Mouse (Mus musculus) forebrain, embryonic 12.5 days (tissue): Measurements from ENCODE around the gene Krtap12-1. TPM values are rescaled to one million over a fixed set of nuclear protein-coding genes. Genes with fewer than 3 reads are reported as not detected.
"Not testable (repeated sequence)": the region's sequence is repeated elsewhere in the genome, so short reads cannot be mapped to it uniquely, and the experiment has no call there.

ENCODE experiments used
- ATAC-seq: fragments of 200-750 bp; cut with Nextera tagmentation; 2 replicates; pipeline ENCODE4 v1.8.0; 2017; ENCODE audit warnings: moderate TSS enrichment; ENCODE audit not compliant: low FRiP score
- H3K27ac ChIP-seq: fragments of 300-500 bp; sonication (generic); 2 replicates; pipeline ENCODE4 v1.5.1; 2016; ENCODE audit warnings: mild to moderate bottlenecking
- H3K27me3 ChIP-seq: fragments of 300-500 bp; sonication (generic); 2 replicates; pipeline ENCODE4 v1.6.1; 2016; ENCODE audit warnings: mild to moderate bottlenecking
- H3K36me3 ChIP-seq: fragments of 300-500 bp; sonication (generic); replicated peaks from 2 replicates; pipeline ENCODE4 v1.6.1; 2016; ENCODE audit warnings: mild to moderate bottlenecking
- H3K4me1 ChIP-seq: fragments of 300-500 bp; sonication (generic); 2 replicates; pipeline ENCODE4 v1.6.1; 2016
- H3K4me2 ChIP-seq: fragments of 300-500 bp; sonication (generic); 2 replicates; pipeline ENCODE4 v1.6.1; 2016; ENCODE audit warnings: mild to moderate bottlenecking, moderate library complexity
- H3K4me3 ChIP-seq: fragments of 300-500 bp; sonication (generic); replicated peaks from 2 replicates; pipeline ENCODE4 v1.5.1; 2016; ENCODE audit warnings: mild to moderate bottlenecking
- H3K9ac ChIP-seq: fragments of 300-500 bp; sonication (generic); 2 replicates; pipeline ENCODE4 v1.6.1; 2016; ENCODE audit warnings: mild to moderate bottlenecking
- H3K9me3 ChIP-seq: fragments of 300-500 bp; sonication (generic); 2 replicates; pipeline ENCODE4 v1.6.1; 2016
- WGBS: fragments of 180-500 bp; shearing (Covaris S2); methylation state at CpG from one replicate; pipeline ENCODE4 v1.1.7; 2016; 5-methylcytosine and 5-hydroxymethylcytosine counted together
- polyA plus RNA-seq: library from polyadenylated mRNA; unstranded; fragments of >200 nt; fragmentation: Nextera tagmentation; extraction: Ambion mirVana; gene quantifications from 2 replicates; pipeline ENCODE4 v1.2.1, GENCODE M21; 2016

The Krtap12-1 gene
- polyA plus RNA-seq, 1 experiment from 2014 or later = not detected

DNA sequence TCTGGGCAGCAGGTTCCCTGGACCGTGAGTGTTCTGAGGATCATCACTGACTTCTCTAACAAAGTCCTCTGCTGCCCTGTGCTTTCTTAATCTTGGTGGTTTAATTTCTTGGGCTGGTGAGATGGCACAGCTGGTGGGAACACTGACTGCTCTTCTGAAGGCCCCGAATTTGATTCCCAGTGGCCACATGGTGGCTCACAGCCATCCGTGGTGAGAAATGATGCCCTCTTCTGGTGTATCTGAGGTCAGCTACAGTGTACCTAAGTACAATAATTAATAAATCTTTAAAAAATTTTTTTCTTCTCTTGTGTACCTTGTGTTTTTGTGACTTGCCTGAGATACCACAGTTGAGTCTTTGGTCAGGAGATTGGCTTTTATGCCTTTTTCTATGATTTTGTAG, 31.9 kb downstream of the Krtap12-1 start:
- H3K36me3 ChIP-seq, H3K4me2 ChIP-seq, H3K9ac ChIP-seq, H3K27ac ChIP-seq, H3K4me1 ChIP-seq, ATAC-seq, H3K27me3 ChIP-seq, H3K4me3 ChIP-seq, H3K9me3 ChIP-seq: not testable (repeated sequence)
- 67% methylated on average over 3 of the region's 3 CpGs for WGBS

DNA sequence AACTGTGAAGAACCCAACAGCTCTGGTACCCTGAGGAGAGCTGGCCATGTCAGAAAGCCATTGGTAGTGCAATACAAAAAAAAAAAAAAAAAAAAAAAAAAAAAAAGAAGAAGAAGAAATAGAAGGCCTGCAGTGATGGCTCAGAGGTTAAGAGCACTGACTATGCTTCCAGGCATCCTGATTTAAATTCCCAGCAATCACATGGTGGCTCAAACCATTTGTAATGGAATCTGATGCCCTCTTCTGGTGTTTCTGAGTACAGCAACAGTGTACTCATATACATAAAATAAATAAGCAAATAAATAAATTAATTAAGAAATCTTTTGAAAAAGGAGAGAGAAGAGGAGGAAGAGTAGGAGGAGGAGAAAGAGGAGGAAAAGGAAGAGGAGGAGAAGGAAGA, 33.0 kb downstream of the Krtap12-1 start:
- Histone ChIP-seq H3K9ac (no peak overlapping the region), H3K27ac (no peak overlapping the region), H3K36me3 (no peaks in the 10 kb centered on the region), H3K9me3 (no peaks in the 10 kb centered on the region), H3K27me3 (no peaks in the 10 kb centered on the region), H3K4me1 (no peaks in the 10 kb centered on the region), H3K4me2 (no peak overlapping the region), H3K4me3 (no peak overlapping the region)
- ATAC-seq = no peak

DNA sequence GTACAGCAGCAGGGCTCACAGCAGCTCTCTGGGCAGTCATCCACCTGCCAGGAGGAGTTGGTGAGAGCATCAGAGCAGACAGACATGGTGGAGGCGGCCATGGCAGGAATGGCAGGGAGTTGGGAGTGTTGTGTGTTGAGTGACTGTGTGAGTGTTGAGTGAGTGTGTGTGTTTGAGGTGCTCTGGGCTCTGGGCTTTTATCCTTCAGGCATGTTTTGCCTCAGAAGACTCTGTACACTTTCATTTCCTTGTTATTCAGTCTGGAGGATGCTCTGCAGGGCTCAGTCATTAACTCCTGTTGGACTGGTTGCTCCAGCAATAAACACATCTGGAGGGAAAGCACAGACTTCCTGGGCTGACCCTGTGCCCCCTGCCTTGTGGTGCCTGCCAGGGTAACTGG, 39.2 kb downstream of the Krtap12-1 start, which contains the start of gene Gm3233:
Gene Gm3233, minus strand, starts transcription at position 101 of the 400 bp plus-strand sequence.
- not testable (repeated sequence) for H3K4me2 ChIP-seq, H3K9me3 ChIP-seq, H3K9ac ChIP-seq, H3K36me3 ChIP-seq, H3K27ac ChIP-seq, H3K27me3 ChIP-seq, H3K4me3 ChIP-seq, ATAC-seq, H3K4me1 ChIP-seq
- no CpG with 5 or more reads among the region's 1 CpGs for WGBS

DNA sequence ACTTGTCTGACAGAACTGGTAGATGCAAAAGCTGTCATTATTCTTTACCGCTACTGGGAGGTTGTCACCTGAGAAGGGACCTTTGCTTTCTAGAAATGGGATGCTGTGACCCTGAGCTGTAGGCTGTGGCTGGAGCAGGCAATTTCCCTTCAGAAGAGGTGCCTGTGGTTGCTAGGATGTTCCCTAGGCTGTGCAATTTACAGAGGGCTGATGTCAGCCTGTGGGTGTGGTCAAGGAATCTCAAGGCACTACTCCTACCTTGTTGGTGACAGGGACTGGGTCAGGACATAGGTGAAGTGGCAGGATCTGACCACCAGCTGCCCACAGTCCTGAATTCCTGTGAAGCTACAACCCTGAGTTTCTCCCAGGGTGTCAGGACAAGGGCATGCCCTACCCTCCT, 49.3 kb downstream of the Krtap12-1 start:
- H3K9ac ChIP-seq = no peak overlapping the region
- no peak overlapping the region for H3K4me2 ChIP-seq
- no peak for ATAC-seq
- H3K4me3 ChIP-seq = no peak overlapping the region
- no peaks in the 10 kb centered on the region for H3K9me3 ChIP-seq
- H3K36me3 ChIP-seq = no peaks in the 10 kb centered on the region
- H3K4me1 ChIP-seq = no peaks in the 10 kb centered on the region
- WGBS = 77% methylated on average over 1 of the region's 1 CpGs
- H3K27ac ChIP-seq = no peak overlapping the region
- H3K27me3 ChIP-seq = no peaks in the 10 kb centered on the region

Other genes with a start within 250 kb of the Krtap12-1 start
- 39.4 and 44.1 TPM in 2 replicates for gene Fam207a, start 204.8 kb upstream of the Krtap12-1 start, polyA plus RNA-seq
- 0.64 and 0.74 TPM in 2 replicates for gene Itgb2, start 190.3 kb upstream of the Krtap12-1 start, polyA plus RNA-seq
- 61.9 and 64.6 TPM in 2 replicates for gene Pttg1ip, start 138.9 kb upstream of the Krtap12-1 start, polyA plus RNA-seq
- 322 and 326 TPM in 2 replicates for gene Sumo3, start 114.5 kb upstream of the Krtap12-1 start, polyA plus RNA-seq
- 15.7 and 23.4 TPM in 2 replicates for gene Gm49325, start 114.4 kb upstream of the Krtap12-1 start, polyA plus RNA-seq
- 87.0 and 92.7 TPM in 2 replicates for gene Ube2g2, start 98.3 kb upstream of the Krtap12-1 start, polyA plus RNA-seq
- gene Tspear, start 34.0 kb upstream of the Krtap12-1 start, polyA plus RNA-seq = 0.46 and 0.92 TPM in 2 replicates
- gene Gm19402, start 29.8 kb upstream of the Krtap12-1 start, polyA plus RNA-seq = not detected in 2 replicates
- gene Gm9508, start 23.4 kb upstream of the Krtap12-1 start, polyA plus RNA-seq = not detected in 2 replicates
- gene Gm10272, start 14.0 kb upstream of the Krtap12-1 start, polyA plus RNA-seq = not detected in 2 replicates
- gene Gm10024, start 9.1 kb upstream of the Krtap12-1 start, polyA plus RNA-seq = not detected in 2 replicates
- not detected in 2 replicates for gene Gm10142, start 4.8 kb upstream of the Krtap12-1 start, polyA plus RNA-seq
- gene Gm10100, start 5.9 kb downstream of the Krtap12-1 start, polyA plus RNA-seq = not detected in 2 replicates
- gene Gm18596, start 22.0 kb downstream of the Krtap12-1 start, polyA plus RNA-seq = not detected in 2 replicates
- not detected in 2 replicates for gene Gm9736, start 30.8 kb downstream of the Krtap12-1 start, polyA plus RNA-seq
- not detected in 2 replicates for gene Gm3233, start 39.1 kb downstream of the Krtap12-1 start, polyA plus RNA-seq
- not detected in 2 replicates for gene Gm3238, start 50.7 kb downstream of the Krtap12-1 start, polyA plus RNA-seq
- gene Gm7138, start 56.3 kb downstream of the Krtap12-1 start, polyA plus RNA-seq = not detected in 2 replicates
- not detected in 2 replicates for gene Gm3250, start 61.9 kb downstream of the Krtap12-1 start, polyA plus RNA-seq
- gene Gm7137, start 67.6 kb downstream of the Krtap12-1 start, polyA plus RNA-seq = not detected in 2 replicates
- gene Gm9639, start 74.5 kb downstream of the Krtap12-1 start, polyA plus RNA-seq = not detected in 2 replicates
- not detected in 2 replicates for gene Gm19668, start 78.5 kb downstream of the Krtap12-1 start, polyA plus RNA-seq
- gene Gm9507, start 91.2 kb downstream of the Krtap12-1 start, polyA plus RNA-seq = not detected in 2 replicates
- not detected in 2 replicates for gene Gm2696, start 94.1 kb downstream of the Krtap12-1 start, polyA plus RNA-seq
- not detected in 2 replicates for gene Krtap10-4, start 106.5 kb downstream of the Krtap12-1 start, polyA plus RNA-seq
- gene Krtap10-10, start 115.3 kb downstream of the Krtap12-1 start, polyA plus RNA-seq = not detected in 2 replicates
- not detected in 2 replicates for gene Gm36176, start 126.2 kb downstream of the Krtap12-1 start, polyA plus RNA-seq
- not detected in 2 replicates for gene Gm10318, start 132.3 kb downstream of the Krtap12-1 start, polyA plus RNA-seq
- not detected in 2 replicates for gene Gm3285, start 141.4 kb downstream of the Krtap12-1 start, polyA plus RNA-seq
- gene Lrrc3, start 181.9 kb downstream of the Krtap12-1 start, polyA plus RNA-seq = 4.4 and 4.7 TPM in 2 replicates
- 0.62 and 1.1 TPM in 2 replicates for gene Trpm2, start 250.0 kb downstream of the Krtap12-1 start, polyA plus RNA-seq